Mouse (Mus musculus) thymus, adult 18-20 months (tissue): Measurements from ENCODE around the gene Mtmr6.
"Not testable (repeated sequence)": the region's sequence is repeated elsewhere in the genome, so short reads cannot be mapped to it uniquely, and the experiment has no call there.

Source experiments
- DNase-seq, 2 experiments: peaks; one replicate each; pipeline ENCODE4 v3.0.0; 2022; ENCODE audit warnings: mixed read lengths in 2 of 2

Mtmr6 gene

DNA sequence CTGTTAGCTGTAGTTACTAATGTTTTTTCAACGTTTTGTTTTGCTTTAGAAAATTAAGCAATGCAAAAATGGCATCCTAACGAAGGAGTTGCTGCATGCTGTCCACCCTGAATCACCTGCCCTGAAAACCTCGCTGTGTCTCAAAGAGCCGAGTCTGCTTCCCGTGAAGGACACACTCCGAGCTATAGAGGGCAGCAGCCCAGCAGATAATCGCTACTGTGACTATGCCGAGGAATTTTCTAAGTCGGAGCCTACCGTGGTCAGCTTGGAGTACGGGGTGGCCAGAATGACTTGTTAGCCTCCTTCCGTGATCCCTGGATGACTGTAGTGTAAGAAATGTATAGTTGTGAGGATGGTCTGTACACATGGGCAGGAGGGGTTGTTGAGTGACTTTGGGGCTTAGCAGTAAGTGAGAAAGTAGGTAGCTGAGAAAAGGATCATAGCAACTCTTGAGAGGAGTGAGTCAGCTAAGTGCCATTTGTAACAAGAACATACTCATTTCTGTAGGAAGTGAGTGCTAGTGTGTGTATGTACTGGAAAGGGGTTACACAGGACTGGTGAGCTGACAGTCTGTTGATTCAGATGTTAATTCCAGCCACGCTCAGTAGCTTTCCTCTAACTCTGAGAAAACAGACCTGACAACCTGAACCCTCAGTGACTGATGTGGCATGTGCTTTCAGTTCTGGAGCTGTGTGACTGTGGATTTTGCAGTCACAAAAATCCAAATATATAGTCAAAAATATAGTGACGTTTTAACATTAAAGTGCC lies 35.4 kb downstream of the Mtmr6 start:
- DNase-seq: no peak

DNA sequence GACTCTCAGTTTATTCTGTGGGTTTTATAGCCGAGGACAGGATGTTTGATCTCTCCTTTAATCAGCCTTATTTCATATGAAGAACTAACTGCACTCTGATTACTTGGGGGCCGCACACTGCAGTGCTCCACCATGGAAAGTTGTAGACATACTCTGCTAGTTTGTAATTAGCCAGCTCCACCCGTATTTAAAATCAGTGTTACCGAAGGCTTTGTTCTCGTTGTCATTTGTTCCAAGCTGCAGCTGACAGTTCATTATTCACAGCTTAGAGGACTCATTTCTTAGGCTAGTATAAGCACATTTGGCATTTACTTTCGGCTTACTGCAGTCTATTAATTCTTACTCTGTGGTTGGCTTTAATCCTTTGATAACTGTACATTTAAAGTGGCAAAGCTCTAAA lies 36.0 kb downstream of the Mtmr6 start:
- DNase-seq: no peak

DNA sequence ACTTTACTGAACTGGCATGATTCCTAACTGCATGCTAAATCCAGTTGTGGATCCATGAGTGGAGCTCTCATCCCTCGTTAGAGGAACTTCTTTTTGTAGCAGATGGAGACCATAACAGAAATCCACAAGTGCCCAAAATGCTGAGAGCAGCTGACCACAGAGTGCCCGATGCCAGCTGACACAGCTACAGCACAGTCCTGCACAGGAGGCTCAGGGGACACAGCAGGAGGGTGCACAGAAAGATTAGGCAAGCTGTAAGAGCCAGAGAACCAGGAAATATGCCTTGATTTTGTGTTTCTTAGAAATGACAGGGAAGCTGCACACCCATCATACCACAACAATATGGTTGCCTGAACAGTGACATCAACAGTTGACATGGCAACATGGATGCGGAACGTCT lies 37.4 kb downstream of the Mtmr6 start:
- DNase-seq: no peak

DNA sequence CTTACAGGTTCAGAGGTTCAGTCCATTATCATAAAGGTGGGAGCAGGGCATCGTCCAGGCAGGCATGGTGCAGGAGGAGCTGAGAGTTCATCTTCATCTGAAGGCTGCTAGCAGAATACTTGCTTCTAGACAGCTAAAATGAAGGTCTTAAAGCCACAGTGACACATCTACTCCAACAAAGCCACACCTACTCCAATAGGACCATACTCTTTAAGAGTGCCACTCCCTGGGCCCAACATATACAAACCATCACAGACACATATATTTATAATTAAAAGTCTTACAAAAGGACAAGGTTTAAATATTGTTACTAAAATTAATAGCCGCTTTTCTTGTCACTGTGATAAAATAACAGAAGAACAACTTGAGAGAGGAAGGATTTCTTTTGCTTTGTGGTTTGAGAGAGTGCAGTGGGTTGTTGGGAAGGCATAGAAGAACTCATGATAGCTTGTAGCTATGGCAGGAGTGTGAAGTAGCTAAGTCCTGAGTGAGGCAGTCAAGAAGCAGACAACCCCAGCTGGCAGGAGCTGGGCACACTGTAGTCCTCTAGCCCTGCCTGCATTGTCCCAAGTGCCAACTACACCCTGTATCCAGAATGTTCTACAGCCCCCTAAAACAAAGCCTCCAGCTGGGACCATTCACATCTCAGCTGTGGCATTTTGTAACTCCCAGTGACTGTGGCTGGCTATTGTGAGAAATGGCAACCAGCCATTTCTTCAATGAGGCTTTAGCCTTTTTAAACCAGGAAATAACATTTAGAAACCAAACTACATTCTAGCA lies 39.6 kb downstream of the Mtmr6 start:
- DNase-seq: no peak

DNA sequence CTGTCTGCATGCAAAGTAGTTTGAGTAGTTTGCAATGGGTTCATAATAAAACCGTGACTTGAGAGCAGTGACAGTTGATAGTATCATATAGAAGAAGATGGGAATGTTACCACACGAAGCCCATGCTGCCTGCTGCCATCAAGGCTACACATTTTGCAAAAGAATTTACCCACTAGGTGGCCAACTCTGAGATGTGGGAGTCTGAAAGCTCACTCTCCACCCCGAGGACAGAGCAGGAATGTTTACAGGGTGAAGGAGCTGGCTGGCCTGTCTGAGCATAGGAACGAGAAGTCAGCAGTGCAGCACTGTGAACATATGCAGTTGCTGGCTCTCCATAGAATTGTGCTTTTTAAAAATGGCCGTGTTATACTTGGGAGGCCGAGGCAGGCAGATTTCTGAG lies 43.1 kb downstream of the Mtmr6 start:
- DNase-seq: no peak

DNA sequence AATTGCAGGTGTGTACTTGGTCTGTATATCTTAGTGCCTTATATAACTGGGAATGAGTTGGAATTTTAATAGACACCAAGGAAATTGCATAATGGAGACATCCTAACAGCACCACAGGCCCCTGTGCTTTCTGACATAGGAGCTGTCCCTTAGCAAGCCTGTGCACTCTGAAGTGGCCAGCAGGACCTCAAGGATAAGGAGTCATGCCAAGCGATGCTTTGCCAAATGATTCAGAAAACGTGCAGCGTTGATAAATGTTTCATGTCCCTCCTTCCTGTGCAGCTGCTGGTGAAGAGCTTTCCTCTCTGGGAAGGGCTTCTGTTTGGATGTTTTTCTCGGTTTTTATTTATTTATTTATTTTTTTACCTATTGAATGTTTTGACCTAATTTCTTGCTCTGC lies 45.7 kb downstream of the Mtmr6 start:
- DNase-seq: no peak

DNA sequence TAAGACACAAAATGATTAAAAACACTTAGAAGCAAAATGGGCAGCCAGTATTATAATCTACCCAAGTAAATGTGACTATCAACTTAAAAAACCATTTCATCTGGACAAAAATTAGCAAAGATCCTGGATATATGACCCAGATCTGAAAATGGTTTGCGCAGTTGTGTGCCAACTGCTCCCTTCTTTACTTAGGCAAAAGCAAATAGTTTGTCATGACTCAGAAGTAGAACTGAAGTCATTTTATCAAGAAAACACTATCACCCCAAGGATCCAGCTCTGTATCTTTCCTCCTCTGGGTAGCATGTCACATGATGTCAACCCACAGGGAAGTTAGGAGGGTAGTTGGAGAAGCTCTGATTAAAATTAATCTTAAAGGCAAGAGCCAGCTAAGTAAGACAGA lies 54.2 kb downstream of the Mtmr6 start:
- DNase-seq: no peak

DNA sequence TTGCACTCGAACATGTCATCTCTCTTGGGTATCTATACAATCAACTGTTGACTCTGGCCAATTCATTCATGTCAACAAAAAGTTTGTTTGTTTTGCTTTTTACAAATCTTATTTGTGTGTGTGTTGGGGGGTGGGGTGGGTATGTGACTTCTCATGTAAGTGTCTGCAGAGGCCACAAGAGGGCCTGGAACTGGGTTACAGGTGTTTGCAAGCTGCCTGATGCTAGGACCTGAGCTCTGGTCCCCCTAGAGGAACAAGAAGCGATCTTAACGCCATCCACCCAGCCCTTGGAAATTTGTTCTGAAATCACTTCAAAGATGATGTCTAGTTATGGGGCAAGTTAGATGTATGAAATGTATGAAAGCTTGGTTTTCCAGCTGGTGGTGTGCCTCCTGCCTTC lies 55.8 kb downstream of the Mtmr6 start:
- no peak for DNase-seq

DNA sequence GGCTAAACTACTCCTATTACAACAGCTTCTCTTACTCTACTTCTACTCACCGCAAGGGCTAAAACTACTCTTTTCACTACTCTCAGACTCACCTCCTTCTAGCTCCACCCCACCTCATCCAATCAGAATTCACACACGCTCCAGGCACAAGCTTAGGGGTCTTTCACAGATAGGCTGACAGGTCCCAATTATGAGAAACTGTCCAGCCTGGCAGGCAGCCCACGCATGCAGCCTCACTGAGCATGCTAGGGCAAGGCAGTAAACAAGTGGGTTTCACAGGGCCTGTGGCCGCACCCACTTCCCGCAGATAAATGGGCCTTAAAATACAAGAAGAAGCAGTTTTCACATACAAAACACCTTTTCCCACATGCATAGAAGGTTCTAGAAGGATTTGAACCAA lies 75.0 kb downstream of the Mtmr6 start:
- DNase-seq: not testable (repeated sequence)

DNA sequence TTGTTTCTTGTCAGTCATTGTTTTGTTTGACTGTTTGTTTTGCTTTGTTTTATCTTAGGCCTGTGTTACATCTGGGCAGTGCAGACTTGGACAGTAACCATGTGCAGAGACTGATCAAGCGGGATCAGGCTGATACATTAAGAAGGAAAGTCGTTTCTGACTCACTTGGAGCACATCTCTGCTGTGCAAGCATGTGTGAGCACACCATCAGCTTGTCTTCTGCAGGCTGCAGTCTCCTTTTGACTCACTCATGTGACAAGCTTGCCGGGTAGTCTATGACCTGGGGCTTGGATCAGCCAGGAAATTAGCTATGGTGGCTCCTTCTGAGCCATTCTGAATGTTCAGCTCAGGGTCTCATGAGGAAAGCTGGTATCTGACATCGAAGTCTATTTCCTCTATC lies 75.5 kb downstream of the Mtmr6 start:
- no peak for DNase-seq

DNA sequence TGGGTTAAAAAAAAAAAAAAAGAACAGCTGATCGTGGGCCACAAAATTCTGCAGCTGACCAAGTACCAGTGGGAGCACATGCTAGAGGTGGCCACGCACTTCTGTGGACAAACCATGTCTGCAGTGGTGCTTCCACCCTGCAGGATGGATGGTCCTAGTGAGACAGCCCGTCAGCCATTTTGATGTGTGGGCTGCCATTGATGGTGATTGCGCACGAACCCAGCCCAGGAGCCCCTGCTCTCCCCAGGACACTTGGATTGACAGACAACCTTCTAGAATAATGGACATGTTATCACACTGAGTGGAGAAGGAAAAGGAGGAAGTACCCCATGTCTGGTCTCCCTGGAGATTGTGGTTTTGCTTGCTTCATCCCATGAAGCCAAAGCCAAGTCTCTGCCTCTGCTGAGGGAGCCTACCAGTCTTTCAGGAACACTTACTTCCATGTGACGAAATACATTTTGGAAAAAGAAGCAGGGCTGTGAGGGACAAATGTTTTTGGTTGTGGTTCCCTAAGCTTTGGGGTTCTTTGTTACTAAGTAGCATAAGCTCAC lies 80.4 kb downstream of the Mtmr6 start:
- no peak for DNase-seq
